In genomic region chrX:52744201-52745051, GRCm38 (mm10) we compare ENCODE assay signal across 9 mouse cellular contexts. TPM values are rescaled to one million over a fixed set of nuclear protein-coding genes. Genes with fewer than 3 reads are reported as not detected.
A peak's percentile ranks its signal among the peaks of the same experiment; 100 is the strongest.
DNase-seq lines count a peak whose midpoint lies in the region; ATAC-seq and TF ChIP-seq lines count a peak whose summit lies in the region.
"Had no signal": no experiment of that assay in that cellular context is flagged by ENCODE, and none has a peak within 500 bp of the region (broad histone marks: within the 10 kb centered on the region; RNA-seq: fewer than 3 reads in every experiment).

No protein-coding gene starts in this region.

- peak; percentile 60; the same call in 1 of the 2 replicates for ATAC-seq in embryonic facial prominence, embryonic 12.5 days (ENCODE audit: insufficient number of reproducible peaks, insufficient read depth, low FRiP score, low TSS enrichment)
- ATAC-seq in hindbrain, embryonic 14.5 days (ENCODE audit: low FRiP score), result no peak
- 0 out of 2 replicates have a peak, but pooled peaks have one; percentile 10 for ATAC-seq in limb, embryonic 15.5 days (ENCODE audit: insufficient number of reproducible peaks, low FRiP score, low TSS enrichment, low read depth)
- peak; percentile 70; the same call in 1 of the 2 replicates for ATAC-seq in midbrain, embryonic 15.5 days (replicated peaks)

- peak overlapping the region; percentile 88 for H3K4me2 ChIP-seq in embryonic facial prominence, embryonic 12.5 days (replicated peaks)
- H3K4me2 ChIP-seq in hindbrain, embryonic 14.5 days (replicated peaks), result peak overlapping the region; percentile 86
- H3K4me2 ChIP-seq in limb, embryonic 15.5 days, result peak overlapping the region; percentile 86
- H3K4me2 ChIP-seq in midbrain, embryonic 15.5 days, result peak overlapping the region; percentile 95

- H3K27ac ChIP-seq in embryonic facial prominence, embryonic 12.5 days, result no peak overlapping the region
- H3K27ac ChIP-seq in hindbrain, embryonic 14.5 days, result no peak overlapping the region
- no peak overlapping the region for H3K27ac ChIP-seq in limb, embryonic 15.5 days
- no peak overlapping the region for H3K27ac ChIP-seq in midbrain, embryonic 15.5 days
- peak overlapping the region; percentile 81 for H3K27ac ChIP-seq in thymus, adult 2 months (ENCODE audit: control insufficient read depth, insufficient read depth, low read length)

- peaks cover 10% of the 10 kb centered on the region for H3K27me3 ChIP-seq in embryonic facial prominence, embryonic 12.5 days
- peaks cover 27% of the 10 kb centered on the region for H3K27me3 ChIP-seq in hindbrain, embryonic 14.5 days (ENCODE audit: control insufficient read depth, insufficient read depth, low read length)
- H3K27me3 ChIP-seq in limb, embryonic 15.5 days, result peaks cover 34% of the 10 kb centered on the region
- H3K27me3 ChIP-seq in midbrain, embryonic 15.5 days (replicated peaks), result no peaks in the 10 kb centered on the region; the same call in 1 of the 2 replicates
- H3K27me3 ChIP-seq in thymus, adult 2 months (ENCODE audit: control insufficient read depth, insufficient read depth, low read length), result no peaks in the 10 kb centered on the region

- H3K4me1 ChIP-seq in embryonic facial prominence, embryonic 12.5 days, result no peaks in the 10 kb centered on the region
- no peaks in the 10 kb centered on the region for H3K4me1 ChIP-seq in hindbrain, embryonic 14.5 days (replicated peaks; ENCODE audit: control insufficient read depth, insufficient read depth, low read length)
- peaks cover 5% of the 10 kb centered on the region; the same call in 1 of the 2 replicates for H3K4me1 ChIP-seq in limb, embryonic 15.5 days
- peaks cover 4% of the 10 kb centered on the region; the same call in 1 of the 2 replicates for H3K4me1 ChIP-seq in midbrain, embryonic 15.5 days
- H3K4me1 ChIP-seq in thymus, adult 2 months (replicated peaks; ENCODE audit: control insufficient read depth, insufficient read depth, low read length), result peaks cover 5% of the 10 kb centered on the region

- DNase-seq in cerebellum, postnatal 10 days, result peak; percentile 27 to 29
- DNase-seq in cerebellum, adult 18-20 months, result no peak
- no peak for DNase-seq in hindbrain, embryonic 14.5 days (ENCODE audit: low spot score)
- DNase-seq in thymus, adult 2 months, result peak; percentile 60
- DNase-seq in right cerebral cortex, postnatal 4 days, result no peak

- H3K4me3 ChIP-seq in embryonic facial prominence, embryonic 12.5 days, result peak overlapping the region; percentile 42
- peak overlapping the region; percentile 39 for H3K4me3 ChIP-seq in hindbrain, embryonic 14.5 days (replicated peaks; ENCODE audit: low read length)
- peak overlapping the region; percentile 44 for H3K4me3 ChIP-seq in limb, embryonic 15.5 days
- H3K4me3 ChIP-seq in midbrain, embryonic 15.5 days, result peak overlapping the region; percentile 47
- peak overlapping the region; percentile 93 for H3K4me3 ChIP-seq in thymus, adult 2 months (ENCODE audit: control insufficient read depth, insufficient read depth, low read length)

- no peak for TF ChIP-seq CTCF in thymus, adult 2 months (IDR thresholded peaks at IDR 0.05; ENCODE audit: borderline replicate concordance, control insufficient read depth, extremely low read depth, insufficient read depth, low read length, poor library complexity)

- no peaks in the 10 kb centered on the region for H3K36me3 ChIP-seq in embryonic facial prominence, embryonic 12.5 days
- no peaks in the 10 kb centered on the region for H3K36me3 ChIP-seq in hindbrain, embryonic 14.5 days (replicated peaks; ENCODE audit: control insufficient read depth, insufficient read depth)
- no peaks in the 10 kb centered on the region for H3K36me3 ChIP-seq in limb, embryonic 15.5 days
- no peaks in the 10 kb centered on the region for H3K36me3 ChIP-seq in midbrain, embryonic 15.5 days (replicated peaks)
- no peaks in the 10 kb centered on the region for H3K36me3 ChIP-seq in thymus, adult 2 months (ENCODE audit: control insufficient read depth, insufficient read depth, low read length)

- TF ChIP-seq POLR2A in thymus, adult 2 months (IDR thresholded peaks at IDR 0.05; ENCODE audit: control insufficient read depth, extremely low read depth, insufficient read depth, low read length, poor library complexity), result no peak

- peak overlapping the region; percentile 7; the same call in 1 of the 2 replicates for H3K9ac ChIP-seq in embryonic facial prominence, embryonic 12.5 days
- H3K9ac ChIP-seq in hindbrain, embryonic 14.5 days, result peak overlapping the region; percentile 41; the same call in 1 of the 2 replicates
- H3K9ac ChIP-seq in limb, embryonic 15.5 days, result no peak overlapping the region
- peak overlapping the region; percentile 32; the same call in 1 of the 2 replicates for H3K9ac ChIP-seq in midbrain, embryonic 15.5 days

- no peaks in the 10 kb centered on the region for H3K9me3 ChIP-seq in embryonic facial prominence, embryonic 12.5 days
- H3K9me3 ChIP-seq in hindbrain, embryonic 14.5 days (ENCODE audit: control insufficient read depth, low read length), result no peaks in the 10 kb centered on the region
- H3K9me3 ChIP-seq in limb, embryonic 15.5 days, result no peaks in the 10 kb centered on the region
- H3K9me3 ChIP-seq in midbrain, embryonic 15.5 days, result no peaks in the 10 kb centered on the region

- 23% methylated on average over 50 of the region's 50 CpGs for WGBS in embryonic facial prominence, embryonic 12.5 days
- 20% methylated on average over 40 of the region's 50 CpGs for WGBS in hindbrain, embryonic 14.5 days
- 19% methylated on average over 49 of the region's 50 CpGs for WGBS in limb, embryonic 15.5 days
- WGBS in midbrain, embryonic 15.5 days, result 27% methylated on average over 50 of the region's 50 CpGs
- 1% methylated on average over 35 of the region's 50 CpGs for WGBS in thymus, adult 2 months

RNA-seq across cellular contexts. Expression of gene Ccdc160, which starts 46.6 kb away (rescaled TPM):
- 0.92 and 1.7 TPM in 2 replicates for polyA plus RNA-seq in embryonic facial prominence, embryonic 12.5 days (2016; fragmentation: Nextera tagmentation; extraction: Ambion mirVana)
- polyA plus RNA-seq in hindbrain, embryonic 14.5 days (2014; fragmentation: Nextera tagmentation; extraction: Ambion mirVana), result 8.2 and 9.4 TPM in 2 replicates
- 0.15 and 0.45 TPM in 2 replicates for polyA plus RNA-seq in limb, embryonic 15.5 days (2015; fragmentation: Nextera tagmentation; extraction: Ambion mirVana)
- 5.8 and 7.9 TPM in 2 replicates for polyA plus RNA-seq in midbrain, embryonic 15.5 days (2015; fragmentation: Nextera tagmentation; extraction: Ambion mirVana)
- polyA plus RNA-seq in thymus, adult 2 months (2012; rRNA removed), result not detected in 2 replicates
- polyA plus RNA-seq: C2C12 had no signal

Comparison
In these comparisons a context has a peak if more than half of its experiments do, and no peak if none do; other contexts are left out.
1. DNase-seq: peak in cerebellum, postnatal 10 days (2 of 2) and thymus, adult 2 months (single experiment); none in cerebellum, adult 18-20 months (0 of 2), hindbrain, embryonic 14.5 days (single experiment) and right cerebral cortex, postnatal 4 days (single experiment).
2. H3K4me3 ChIP-seq: peak in every context shown above with its lines; median percentile 93 in thymus, adult 2 months; 47 in midbrain, embryonic 15.5 days; 44 in limb, embryonic 15.5 days; 42 in embryonic facial prominence, embryonic 12.5 days; 39 in hindbrain, embryonic 14.5 days.
3. Peak in every context shown above with its lines, with median percentiles within 50 percentile points of each other: H3K4me2 ChIP-seq.